Mouse (Mus musculus): Measurements from ENCODE around the gene Tomm40l.

The Tomm40l gene

DNA sequence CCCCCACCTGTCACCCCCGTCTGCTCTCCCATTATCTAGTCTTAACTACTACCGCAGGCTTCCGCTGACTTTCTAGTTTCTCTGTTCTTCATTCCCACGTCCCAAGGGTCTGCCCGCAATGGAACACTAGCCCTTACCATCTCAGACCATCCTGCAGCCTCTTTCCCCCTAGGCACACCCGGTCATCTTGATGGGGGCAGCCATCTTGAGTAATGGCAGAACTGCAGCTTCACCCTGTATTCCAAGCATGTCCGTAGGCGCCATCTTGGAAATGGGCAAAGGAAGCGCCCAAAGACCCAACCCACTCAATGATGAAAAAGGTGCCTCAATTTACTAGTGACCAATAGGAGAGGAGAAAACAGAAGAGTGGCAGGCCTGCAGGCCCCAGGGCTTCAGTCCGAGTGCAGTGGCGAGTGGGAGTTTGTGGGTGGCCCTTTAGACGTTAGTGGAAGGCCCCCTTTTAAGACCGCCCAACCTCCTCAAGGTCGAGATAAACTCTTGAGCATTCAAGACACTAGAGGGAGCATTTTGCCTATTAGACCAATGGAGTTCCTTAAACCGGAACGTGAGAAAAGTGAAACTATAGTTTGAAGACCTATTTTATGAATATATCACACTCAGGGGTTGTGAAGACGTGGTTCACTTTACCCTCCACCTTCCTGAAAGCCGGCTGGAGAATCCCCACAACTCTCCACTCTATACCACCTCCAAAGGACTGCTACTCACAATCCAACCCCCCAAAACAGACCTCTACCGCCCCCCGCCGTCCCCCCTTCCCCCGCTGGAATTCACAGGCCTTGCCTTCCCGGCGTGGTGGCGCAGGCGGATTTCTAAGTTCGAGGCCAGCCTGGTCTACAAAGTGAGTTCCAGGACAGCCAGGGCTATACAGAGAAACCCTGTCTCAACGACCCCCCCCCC is at the start of gene Tomm40l:
Gene Tomm40l, minus strand, starts transcription at position 277 of the 918 bp plus-strand sequence.
- TF ChIP-seq POU5F1 (IDR thresholded peaks at IDR 0.05; ENCODE audit: borderline replicate concordance, low read length) (no peak), NANOG (IDR thresholded peaks at IDR 0.05; ENCODE audit: borderline replicate concordance, low read length) (0 out of 2 replicates have a peak, but pooled peaks have one; percentile 18), CTCF (conservative IDR thresholded peaks at IDR 0.05; ENCODE audit: low read length) (0 out of 2 replicates have a peak, but pooled peaks have one; percentile 7)

DNA sequence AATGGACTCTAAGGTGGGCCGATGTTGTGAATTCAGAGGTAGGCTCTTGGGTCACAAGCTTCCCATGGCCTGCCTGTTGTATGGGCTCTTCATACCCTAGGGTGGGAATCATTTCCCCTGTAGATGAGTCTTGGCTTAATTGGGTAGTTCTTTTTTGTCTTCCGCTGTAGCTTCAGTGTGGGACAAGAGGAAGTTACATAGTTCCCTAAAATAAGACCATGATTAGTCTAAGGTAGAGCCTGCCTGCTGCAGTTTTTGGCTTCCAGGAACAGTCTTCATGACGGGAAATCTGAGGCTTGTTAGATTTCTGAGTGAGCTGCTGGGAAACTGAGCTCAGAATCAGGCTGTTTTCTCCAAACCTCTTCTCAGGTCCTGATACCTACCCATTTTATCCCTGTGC is 49.8 kb upstream of the Tomm40l start:
- peaks cover 40% of the 10 kb centered on the region for H3K4me1 ChIP-seq (replicated peaks; ENCODE audit: low read depth, low read length)

More for the DNA sequence above, at the start of gene Tomm40l:
- H3K4me3 ChIP-seq (replicated peaks; ENCODE audit: low read length): peak within 1 kb of the TSS; percentile 85
- H3K9me3 ChIP-seq (ENCODE audit: low read length): no peaks in the 10 kb centered on the region
- peaks cover 68% of the 10 kb centered on the region for H3K4me1 ChIP-seq (replicated peaks; ENCODE audit: low read depth, low read length)
- H3K27me3 ChIP-seq (ENCODE audit: insufficient read depth, low read length): no peaks in the 10 kb centered on the region
- peaks cover 23% of the 10 kb centered on the region for H3K36me3 ChIP-seq (ENCODE audit: insufficient read depth, low read length)

DNA sequence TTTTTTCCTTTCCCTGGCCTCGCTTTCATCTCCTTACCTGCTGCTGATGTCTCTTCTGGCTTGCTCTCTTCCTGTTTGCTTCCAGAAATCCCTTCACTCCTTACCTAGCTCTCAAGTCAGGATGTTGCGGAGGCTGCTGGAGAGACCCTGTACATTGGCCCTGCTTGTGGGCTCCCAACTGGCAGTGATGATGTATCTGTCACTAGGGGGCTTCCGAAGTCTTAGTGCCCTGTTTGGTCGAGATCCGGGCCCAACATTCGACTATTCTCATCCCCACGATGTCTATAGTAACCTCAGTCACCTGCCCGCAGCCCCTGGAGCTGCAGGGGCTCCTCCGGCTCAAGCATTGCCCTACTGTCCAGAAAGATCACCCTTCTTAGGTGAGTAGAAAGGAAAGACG is 49.3 kb upstream of the Tomm40l start:
- TF ChIP-seq NANOG (IDR thresholded peaks at IDR 0.05; ENCODE audit: borderline replicate concordance, low read length): no peak
- TF ChIP-seq POU5F1 (IDR thresholded peaks at IDR 0.05; ENCODE audit: borderline replicate concordance, low read length): no peak
- TF ChIP-seq CTCF (conservative IDR thresholded peaks at IDR 0.05; ENCODE audit: low read length): no peak
- no peaks in the 10 kb centered on the region for H3K9me3 ChIP-seq (ENCODE audit: low read length)
- H3K4me1 ChIP-seq (replicated peaks; ENCODE audit: low read depth, low read length): peaks cover 38% of the 10 kb centered on the region
- H3K36me3 ChIP-seq (ENCODE audit: insufficient read depth, low read length): peaks cover 52% of the 10 kb centered on the region
- peak overlapping the region; percentile 93 for H3K4me3 ChIP-seq (replicated peaks; ENCODE audit: low read length)
- H3K27me3 ChIP-seq (ENCODE audit: insufficient read depth, low read length): peaks cover 4% of the 10 kb centered on the region; the same call in 1 of the 2 replicates

More for the DNA sequence above, 49.8 kb upstream of the Tomm40l start:
- peaks cover 56% of the 10 kb centered on the region for H3K36me3 ChIP-seq (ENCODE audit: insufficient read depth, low read length)
- no peak for TF ChIP-seq POU5F1 (IDR thresholded peaks at IDR 0.05; ENCODE audit: borderline replicate concordance, low read length)
- TF ChIP-seq CTCF (conservative IDR thresholded peaks at IDR 0.05; ENCODE audit: low read length): no peak
- no peak for TF ChIP-seq NANOG (IDR thresholded peaks at IDR 0.05; ENCODE audit: borderline replicate concordance, low read length)
- H3K27me3 ChIP-seq (ENCODE audit: insufficient read depth, low read length): peaks cover 4% of the 10 kb centered on the region; the same call in 1 of the 2 replicates
- no peaks in the 10 kb centered on the region for H3K9me3 ChIP-seq (ENCODE audit: low read length)
- no peak overlapping the region for H3K4me3 ChIP-seq (replicated peaks; ENCODE audit: low read length)

DNA sequence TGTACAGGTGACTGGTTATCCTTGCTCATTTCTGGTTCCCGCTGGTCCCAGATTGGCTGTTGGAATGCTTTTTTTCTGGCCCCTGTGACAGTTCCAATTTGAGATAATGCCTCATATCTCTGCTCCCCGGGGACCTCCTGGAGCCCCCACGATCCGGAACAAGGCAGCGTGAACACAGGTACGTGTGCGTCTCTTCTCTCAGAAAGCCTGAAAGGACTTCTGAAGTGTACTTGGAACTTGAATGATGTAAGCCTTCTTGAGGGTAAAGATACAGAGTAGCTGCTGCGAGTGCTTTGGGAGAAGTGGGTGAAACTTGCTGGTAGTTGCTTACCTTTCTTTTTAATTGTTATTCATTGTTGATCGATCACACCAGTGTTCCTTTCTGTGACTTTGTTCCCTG is 48.9 kb upstream of the Tomm40l start:
- H3K4me1 ChIP-seq (replicated peaks; ENCODE audit: low read depth, low read length): peaks cover 38% of the 10 kb centered on the region
- peak overlapping the region; percentile 93 for H3K4me3 ChIP-seq (replicated peaks; ENCODE audit: low read length)
- H3K36me3 ChIP-seq (ENCODE audit: insufficient read depth, low read length): peaks cover 48% of the 10 kb centered on the region
- peaks cover 4% of the 10 kb centered on the region; the same call in 1 of the 2 replicates for H3K27me3 ChIP-seq (ENCODE audit: insufficient read depth, low read length)
- no peak for TF ChIP-seq CTCF (conservative IDR thresholded peaks at IDR 0.05; ENCODE audit: low read length)
- TF ChIP-seq POU5F1 (IDR thresholded peaks at IDR 0.05; ENCODE audit: borderline replicate concordance, low read length): no peak
- TF ChIP-seq NANOG (IDR thresholded peaks at IDR 0.05; ENCODE audit: borderline replicate concordance, low read length): no peak
- H3K9me3 ChIP-seq (ENCODE audit: low read length): no peaks in the 10 kb centered on the region

DNA sequence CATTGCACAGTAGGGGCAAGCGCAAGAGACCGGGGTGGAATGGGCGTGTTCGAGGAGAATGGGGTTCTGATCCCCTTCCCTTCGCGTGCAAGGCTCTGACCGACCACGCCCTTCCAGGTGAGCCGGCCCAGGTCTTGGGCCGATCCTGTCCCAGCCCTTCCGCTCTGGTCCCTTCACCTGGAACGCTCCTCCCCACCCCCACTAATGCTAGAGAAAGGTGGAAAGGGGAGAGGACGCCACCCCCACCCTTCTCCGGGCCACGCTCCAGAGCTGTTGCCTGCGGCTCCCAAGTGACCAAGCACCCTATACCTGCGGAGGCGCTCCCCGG is 48.2 kb upstream of the Tomm40l start:
- Histone ChIP-seq H3K36me3 (ENCODE audit: insufficient read depth, low read length) (peaks cover 41% of the 10 kb centered on the region), H3K9me3 (ENCODE audit: low read length) (no peaks in the 10 kb centered on the region), H3K4me1 (replicated peaks; ENCODE audit: low read depth, low read length) (peaks cover 38% of the 10 kb centered on the region), H3K4me3 (replicated peaks; ENCODE audit: low read length) (peak overlapping the region; percentile 93), H3K27me3 (ENCODE audit: insufficient read depth, low read length) (peaks cover 4% of the 10 kb centered on the region; the same call in 1 of the 2 replicates)
- no peak for TF ChIP-seq POU5F1 (IDR thresholded peaks at IDR 0.05; ENCODE audit: borderline replicate concordance, low read length)
- TF ChIP-seq CTCF (conservative IDR thresholded peaks at IDR 0.05; ENCODE audit: low read length): no peak
- TF ChIP-seq NANOG (IDR thresholded peaks at IDR 0.05; ENCODE audit: borderline replicate concordance, low read length): no peak

DNA sequence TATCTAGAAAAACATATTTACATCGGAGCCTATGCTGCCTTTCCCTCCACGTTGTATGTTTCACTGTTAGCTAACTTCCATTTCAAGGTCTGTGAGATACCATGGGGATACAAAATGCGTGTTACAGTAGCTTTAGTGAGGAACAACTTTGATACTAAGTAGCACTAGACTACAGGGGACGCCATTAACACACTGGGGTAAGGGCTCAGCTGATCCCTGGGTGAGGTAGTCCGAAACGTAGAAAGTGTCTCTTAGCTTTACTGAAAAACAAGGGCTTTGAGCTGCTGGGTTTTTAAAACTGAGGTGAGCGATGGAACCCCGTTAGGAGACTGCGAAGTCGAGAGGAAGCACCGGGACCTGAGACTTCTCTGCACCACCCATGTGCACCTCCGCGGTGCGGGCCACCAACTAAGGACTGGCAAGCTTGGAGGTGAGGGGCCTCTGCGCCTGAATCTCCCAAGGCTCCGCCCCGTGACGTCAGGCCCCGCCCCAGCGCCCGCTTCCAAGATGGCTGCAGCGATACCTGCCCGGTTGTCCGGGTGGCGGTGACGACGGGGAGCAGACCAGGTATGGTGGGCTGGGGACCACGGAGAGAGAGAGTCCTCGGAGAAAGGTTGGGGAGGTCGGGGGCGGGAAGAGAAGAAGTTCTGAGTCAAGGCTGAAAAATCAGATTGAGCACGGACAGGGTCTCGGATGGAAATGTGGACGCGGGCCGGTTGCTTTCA is 47.7 kb upstream of the Tomm40l start, which contains the start of gene B4galt3:
Gene B4galt3, plus strand, starts transcription at position 481 of the 725 bp plus-strand sequence.
- H3K36me3 ChIP-seq (ENCODE audit: insufficient read depth, low read length): peaks cover 36% of the 10 kb centered on the region
- peaks cover 4% of the 10 kb centered on the region; the same call in 1 of the 2 replicates for H3K27me3 ChIP-seq (ENCODE audit: insufficient read depth, low read length)
- no peaks in the 10 kb centered on the region for H3K9me3 ChIP-seq (ENCODE audit: low read length)
- no peak for TF ChIP-seq POU5F1 (IDR thresholded peaks at IDR 0.05; ENCODE audit: borderline replicate concordance, low read length)
- no peak for TF ChIP-seq CTCF (conservative IDR thresholded peaks at IDR 0.05; ENCODE audit: low read length)
- TF ChIP-seq NANOG (IDR thresholded peaks at IDR 0.05; ENCODE audit: borderline replicate concordance, low read length): no peak
- H3K4me1 ChIP-seq (replicated peaks; ENCODE audit: low read depth, low read length): peaks cover 38% of the 10 kb centered on the region
- H3K4me3 ChIP-seq (replicated peaks; ENCODE audit: low read length): peak within 1 kb of the TSS; percentile 93

DNA sequence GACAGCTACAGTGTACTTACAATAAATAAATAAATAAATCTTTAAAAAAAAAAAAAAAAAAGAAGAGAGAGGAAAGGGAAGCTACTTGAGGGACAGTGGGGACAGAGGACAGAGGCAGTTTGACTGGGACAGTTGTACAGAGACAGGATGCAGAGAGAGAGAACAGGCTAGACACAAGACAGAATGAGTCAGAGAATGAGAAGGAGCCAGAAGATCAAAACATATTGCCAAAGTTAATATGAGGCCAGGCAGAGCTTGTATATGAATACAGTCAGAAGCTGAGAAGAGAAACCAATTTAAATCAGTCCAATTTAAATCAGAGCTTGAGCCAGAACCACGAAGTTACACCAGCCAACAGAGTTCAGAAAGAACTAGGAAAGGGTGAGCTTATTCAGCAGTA is 46.0 kb upstream of the Tomm40l start:
- Histone ChIP-seq H3K36me3 (ENCODE audit: insufficient read depth, low read length) (peaks cover 19% of the 10 kb centered on the region), H3K4me1 (replicated peaks; ENCODE audit: low read depth, low read length) (peaks cover 29% of the 10 kb centered on the region), H3K27me3 (ENCODE audit: insufficient read depth, low read length) (peaks cover 4% of the 10 kb centered on the region; the same call in 1 of the 2 replicates), H3K4me3 (replicated peaks; ENCODE audit: low read length) (no peak overlapping the region), H3K9me3 (ENCODE audit: low read length) (no peaks in the 10 kb centered on the region)
- TF ChIP-seq CTCF (conservative IDR thresholded peaks at IDR 0.05; ENCODE audit: low read length) (no peak), NANOG (IDR thresholded peaks at IDR 0.05; ENCODE audit: borderline replicate concordance, low read length) (no peak)
